Mouse (Mus musculus): ENCODE measurements at regions not wholly inside any gene's neighbourhood (a gene's known extent, or its start where the extent isn't known, plus 50 kb on each side); places are given as distances from the start of the nearest gene placed in this dataset.
"Not testable (repeated sequence)": the region's sequence is repeated elsewhere in the genome, so short reads cannot be mapped to it uniquely, and the experiment has no call there.

DNA sequence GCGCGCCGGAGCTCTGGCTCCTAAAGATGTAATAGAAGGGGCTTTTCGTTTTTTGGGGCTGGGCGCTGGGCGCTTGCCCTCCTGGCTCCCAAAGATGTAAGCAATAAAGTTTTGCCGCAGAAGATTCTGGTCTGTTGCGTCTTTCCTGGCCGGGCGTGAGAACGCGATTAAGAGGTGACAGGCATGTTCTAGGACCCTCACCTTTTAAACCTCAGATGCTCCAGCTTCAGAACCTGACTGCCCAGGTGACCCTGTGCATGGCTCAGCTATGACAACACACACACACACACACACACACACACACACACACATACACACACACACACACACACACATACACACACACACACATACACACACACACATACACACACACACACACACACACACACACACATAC is 391.3 kb downstream of the Sox9 start:
- DNase-seq (ENCODE audit: low spot score in 2 of 2): not testable (repeated sequence)

DNA sequence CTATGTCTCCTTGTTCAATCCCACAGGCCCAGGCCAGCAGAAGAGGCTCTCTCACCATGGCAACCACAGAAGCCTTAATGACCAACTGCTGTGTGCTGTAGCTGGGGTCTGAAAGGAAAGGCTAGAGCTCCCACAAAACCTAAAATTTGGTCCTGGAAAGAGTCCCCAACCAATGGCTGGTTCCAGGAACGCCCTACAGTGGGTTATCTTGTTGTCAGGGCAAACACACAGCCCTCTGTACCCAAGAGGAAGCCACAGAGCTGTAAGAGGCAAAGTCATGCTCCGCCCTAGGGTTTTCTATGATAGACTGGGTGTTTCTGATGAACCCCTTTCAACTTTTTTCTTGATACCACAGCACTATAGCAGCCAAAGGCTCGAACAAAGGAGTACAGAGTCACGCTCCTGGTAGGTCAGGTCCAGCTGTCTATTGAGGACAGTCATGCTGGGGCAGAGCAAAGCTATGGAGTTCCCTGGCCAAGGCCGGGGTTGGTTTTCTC is 392.0 kb downstream of the Sox9 start:
- no peak for DNase-seq (ENCODE audit: low spot score in 2 of 2)

DNA sequence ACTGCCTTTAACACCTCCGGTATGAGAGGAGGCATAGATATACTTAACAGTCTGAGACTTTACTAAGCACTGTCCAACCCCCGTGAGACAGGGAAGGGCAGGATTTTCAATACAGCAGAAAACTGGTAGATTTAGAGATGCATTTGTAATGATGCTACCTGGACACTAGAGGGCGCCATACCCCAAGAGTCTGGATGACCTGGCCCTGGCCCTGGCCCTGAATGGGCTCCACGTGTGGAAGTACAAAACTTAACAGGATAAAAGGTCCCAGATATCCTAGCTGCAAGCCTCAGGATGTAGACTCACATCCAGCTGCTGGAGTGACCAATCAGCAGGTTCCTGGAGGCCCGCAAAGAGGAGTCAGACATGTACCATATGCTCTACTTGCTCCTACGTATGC is 393.3 kb downstream of the Sox9 start:
- no peak for DNase-seq (ENCODE audit: low spot score in 2 of 2)

DNA sequence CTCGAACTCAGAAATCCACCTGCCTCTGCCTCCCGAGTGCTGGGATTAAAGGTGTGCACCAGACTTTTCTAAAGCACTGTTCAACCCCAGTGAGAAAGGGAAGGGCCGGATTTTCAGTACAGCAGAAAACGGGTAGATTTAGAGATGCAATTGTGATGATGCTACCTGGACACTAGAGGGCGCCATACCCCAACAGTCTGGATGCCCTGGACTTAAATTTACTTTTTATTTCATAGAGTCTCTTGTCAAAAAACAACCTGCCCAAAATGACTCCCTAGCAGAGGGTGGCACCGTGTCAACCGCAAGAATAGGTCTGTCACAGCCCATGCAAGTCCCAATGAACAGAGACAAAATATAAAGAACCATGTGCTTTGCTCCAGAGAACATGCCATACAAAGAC is 394.2 kb downstream of the Sox9 start:
- peak in 1 of 2 experiments; percentile 19 for DNase-seq (ENCODE audit: low spot score in 2 of 2)

DNA sequence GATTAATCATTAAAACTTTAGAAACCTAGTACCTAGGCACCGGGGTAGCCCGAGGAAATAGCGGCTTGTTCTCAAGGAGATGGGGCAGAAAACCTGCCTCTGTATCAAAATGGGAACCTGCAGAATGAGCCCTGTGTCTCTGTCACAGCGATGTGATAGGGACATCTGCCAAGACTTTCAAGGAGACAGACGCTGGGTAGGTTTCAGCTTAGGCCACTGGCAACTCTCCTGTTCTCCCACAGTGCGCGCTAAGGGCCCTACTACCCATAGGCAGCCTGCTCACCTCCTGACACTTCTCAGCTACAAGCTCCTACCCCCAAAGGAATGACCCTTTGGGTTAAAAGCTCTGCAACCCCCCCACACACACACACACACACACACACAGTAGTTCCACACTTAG is 396.4 kb downstream of the Sox9 start:
- no peak for DNase-seq (ENCODE audit: low spot score in 2 of 2)

DNA sequence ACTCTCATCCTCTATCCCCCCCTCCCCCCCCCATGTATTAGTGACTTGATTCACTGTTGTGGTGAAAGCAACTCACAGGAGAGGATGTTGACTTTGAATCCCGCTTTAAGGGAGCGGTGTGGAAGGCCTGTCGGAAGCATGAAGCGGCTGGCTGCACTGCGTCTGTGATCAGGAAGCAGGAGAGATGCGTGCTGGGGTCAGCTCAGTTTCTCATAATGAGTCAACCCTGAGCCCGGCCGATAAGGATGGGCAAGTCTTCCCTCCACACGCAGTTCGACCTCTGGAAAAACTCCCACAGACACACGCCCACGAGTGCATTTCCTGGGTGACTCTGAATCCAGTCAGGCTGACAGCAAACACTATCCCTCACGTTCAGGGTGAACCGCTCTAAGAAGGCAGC is 398.0 kb downstream of the Sox9 start:
- no peak for DNase-seq (ENCODE audit: low spot score in 2 of 2)

DNA sequence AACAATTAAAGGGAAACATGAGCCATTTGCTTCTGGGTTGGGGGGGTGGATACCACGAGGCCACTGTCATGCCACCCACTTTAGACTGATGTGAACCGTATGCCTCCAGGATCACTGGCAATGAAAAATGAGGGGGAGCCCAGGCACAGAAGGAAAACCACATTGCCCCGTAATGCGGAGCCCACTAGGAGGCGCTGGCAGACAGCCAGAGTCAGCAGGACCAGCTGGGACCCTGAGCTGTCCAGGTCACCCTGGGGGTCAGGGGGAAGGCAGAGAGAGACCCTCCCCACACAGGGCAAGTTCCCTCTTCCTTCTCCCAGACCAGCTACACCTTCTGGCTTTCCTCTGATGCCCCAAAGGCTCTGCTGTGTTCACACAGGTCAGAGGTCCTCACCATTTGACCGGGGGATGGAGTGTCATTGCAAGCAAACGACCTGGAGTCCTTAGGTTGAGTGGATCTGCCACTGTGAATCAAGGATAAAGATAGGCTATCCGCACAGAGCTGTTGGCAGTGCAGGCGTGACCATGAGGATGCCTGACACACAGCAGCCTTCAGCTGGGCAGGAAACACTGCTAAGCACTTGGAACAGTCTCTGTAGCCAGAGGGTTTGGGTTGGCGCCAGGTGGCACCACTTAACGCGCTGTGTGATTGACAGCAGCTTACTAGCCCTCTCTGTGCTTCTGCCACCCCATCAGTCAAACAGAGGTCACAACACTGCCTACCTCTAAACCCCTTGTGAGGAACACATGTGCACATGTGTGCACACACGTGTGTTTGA is 400.2 kb downstream of the Sox9 start:
- no peak for DNase-seq (ENCODE audit: low spot score in 2 of 2)

DNA sequence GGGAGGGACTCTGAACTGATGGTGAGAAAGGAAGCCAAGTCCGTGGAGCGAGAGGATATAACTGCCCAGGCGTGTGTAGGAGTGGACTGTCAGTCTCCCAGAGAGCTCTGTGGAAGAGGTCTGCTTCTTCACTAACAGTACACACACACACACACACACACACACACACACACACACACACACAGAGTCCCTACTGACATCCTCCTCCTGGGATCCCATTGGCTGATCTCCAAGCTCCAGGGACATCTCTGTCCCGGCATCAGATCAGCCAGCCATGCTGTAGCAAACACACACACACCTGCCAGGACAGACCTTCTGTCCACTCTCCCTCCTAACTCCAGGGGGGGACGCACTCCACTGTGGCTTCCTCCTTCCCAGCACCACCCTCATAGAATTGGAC is 401.5 kb downstream of the Sox9 start:
- DNase-seq (ENCODE audit: low spot score in 2 of 2): no peak

DNA sequence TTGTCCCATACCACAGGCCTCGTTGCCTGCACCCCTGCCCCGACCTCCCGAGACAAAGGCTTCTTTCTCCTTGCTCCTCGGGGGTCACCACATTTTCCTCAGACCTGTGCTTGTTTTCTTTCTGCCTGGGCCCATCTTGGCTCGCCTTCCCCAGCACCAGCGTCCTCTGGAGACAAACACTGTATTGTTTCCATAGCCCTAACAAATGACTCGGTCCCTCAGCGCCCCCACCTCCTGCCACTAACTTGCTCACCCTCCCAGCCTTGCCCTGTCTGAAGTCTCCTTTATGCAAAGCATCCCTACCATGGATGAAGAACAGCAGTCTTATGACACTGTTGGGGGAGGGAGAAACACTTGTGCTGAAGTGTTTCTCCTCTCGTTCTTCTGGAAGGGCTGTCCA is 402.1 kb downstream of the Sox9 start:
- DNase-seq (ENCODE audit: low spot score in 2 of 2): no peak

DNA sequence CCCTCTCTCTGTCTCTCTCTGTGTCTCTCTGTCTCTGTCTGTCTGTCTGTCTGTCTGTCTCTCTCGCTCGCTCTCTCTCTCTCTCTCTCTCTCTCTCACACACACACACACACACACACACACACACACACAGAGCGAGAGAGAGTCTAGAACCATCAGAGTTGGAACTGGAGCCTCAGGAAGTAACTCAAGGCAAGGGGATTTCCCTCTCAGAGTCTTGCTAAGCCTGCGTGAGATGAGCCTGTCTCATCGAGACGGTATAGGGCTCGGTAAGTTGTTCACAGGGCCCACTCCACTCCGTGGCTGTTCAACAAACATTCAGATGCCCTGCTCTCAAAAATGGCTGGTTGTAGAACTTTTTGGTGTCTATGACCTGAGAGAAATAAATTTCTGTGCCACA is 405.4 kb downstream of the Sox9 start:
- DNase-seq (ENCODE audit: low spot score in 2 of 2): no peak

DNA sequence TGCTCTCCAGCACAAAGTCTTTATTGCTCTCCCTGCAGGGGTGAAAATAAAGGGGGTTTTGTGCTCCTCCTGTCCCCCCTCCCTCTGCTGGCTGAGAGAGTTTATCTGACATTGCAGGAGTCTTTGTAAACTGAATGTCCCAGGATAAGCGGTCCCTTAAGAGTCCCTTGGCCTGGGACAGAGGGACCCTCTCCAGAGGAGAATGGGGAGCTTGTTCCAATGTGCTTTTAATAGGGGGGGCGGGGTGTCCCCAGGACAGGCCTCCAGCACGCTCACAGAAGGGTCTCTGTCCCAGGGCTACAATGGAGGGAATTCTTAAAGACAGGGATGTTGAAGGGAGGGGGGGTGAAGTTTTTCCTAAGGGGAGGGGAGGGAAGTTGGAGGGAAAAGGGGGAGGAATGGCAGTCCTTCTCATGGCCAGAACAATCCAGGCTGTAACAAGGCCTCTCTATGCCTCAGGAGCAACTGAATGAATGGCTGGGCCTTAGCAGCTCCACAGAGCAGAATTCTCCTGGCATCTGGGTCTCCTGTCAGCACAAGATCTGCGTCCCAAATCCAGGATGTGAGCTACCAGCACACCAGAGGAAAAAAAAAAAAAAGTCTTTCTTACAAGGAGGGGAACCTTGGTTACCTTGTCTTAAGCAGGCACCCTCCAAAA is 406.4 kb downstream of the Sox9 start:
- no peak for DNase-seq (ENCODE audit: low spot score in 2 of 2)

DNA sequence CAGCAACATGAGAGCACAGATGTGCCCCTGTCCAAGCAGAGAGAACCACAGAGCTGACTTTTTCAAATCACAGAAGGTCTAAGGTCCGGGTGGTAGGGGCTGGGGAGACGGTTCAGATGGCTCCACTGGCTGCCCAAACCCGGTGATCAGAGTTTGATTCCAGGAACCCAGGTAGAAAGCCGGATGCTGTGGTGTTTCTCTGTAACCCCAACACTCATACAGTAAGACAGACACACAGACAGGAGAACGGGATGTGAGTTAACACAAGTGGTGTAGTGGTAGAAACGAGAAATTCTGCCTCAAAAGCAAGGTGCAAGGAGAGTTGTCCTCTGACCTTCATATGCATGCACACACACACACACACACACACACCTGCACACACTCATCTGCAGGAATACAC is 408.0 kb downstream of the Sox9 start:
- DNase-seq (ENCODE audit: low spot score in 2 of 2): no peak

DNA sequence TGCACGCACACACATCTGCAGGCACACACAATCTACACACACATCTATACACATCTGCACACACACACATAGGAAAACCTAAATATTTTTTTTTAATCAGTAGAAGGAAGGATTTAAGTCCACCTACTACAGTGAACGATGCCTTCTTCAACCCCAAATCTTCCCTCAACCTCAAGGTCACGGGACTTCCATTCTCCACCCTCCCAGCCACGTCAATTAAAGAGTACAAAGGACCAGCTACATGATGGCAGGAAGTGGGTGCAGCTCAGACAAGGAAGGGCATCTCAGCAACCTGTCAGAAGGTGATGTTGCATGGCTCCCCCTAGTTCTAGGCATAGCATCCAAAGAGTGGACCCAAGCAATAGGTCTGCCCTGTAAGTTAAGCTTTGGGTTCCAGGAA is 408.5 kb downstream of the Sox9 start:
- no peak for DNase-seq (ENCODE audit: low spot score in 2 of 2)

DNA sequence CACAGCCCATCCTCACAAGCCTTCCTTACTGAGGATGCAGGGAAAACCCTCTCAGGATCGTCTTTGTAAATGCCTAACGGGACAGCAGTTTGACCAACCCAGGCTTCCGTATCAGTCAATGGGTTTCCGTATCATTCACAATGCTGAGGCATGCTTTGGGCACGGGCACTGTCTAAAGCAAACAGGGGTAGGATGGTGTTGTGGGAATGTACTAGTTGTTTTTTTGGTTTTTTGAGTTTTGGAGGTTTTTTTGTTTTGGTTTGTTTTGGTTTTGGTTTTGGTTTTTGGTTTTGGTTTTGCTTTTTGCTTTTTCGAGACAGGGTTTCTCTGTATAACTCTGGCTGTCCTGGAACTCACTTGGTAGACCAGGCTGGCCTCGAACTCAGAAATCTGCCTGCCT is 409.0 kb downstream of the Sox9 start:
- no peak for DNase-seq (ENCODE audit: low spot score in 2 of 2)

DNA sequence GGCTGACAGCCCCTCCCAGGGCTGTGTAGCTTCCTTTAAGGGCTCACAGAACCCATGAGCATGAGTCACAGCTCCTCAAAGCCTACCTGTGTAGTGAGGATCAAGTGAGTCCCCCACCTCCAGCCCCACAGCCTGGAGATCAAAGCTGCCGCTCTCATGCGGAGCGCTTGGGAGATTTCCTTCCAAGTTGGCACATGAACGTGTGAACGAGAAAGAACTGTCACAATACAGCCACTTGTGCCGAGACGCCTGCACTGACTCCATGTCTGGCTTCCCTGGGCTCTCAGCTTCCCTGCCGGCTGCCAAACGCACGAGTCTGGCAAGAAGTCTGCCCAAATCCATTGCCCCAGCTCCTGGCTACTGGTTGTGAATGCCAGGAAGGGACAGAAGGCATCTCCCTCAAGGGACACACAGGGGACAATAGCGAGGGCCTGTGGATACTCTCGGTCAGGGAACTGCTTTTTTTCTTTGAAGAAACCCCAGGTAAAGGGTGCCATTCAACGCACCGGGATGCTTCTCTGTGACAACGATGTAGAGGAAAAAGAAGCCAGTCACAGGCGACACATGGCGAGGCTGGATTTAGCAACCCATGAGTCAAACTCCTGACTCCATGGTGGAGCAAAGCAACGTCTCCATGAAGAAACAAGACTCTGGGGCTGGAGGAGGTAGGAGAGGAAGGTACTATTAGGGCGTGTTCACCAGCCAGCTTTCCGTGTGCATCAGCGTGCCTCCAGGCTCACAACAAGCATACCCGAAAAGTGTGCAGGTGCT is 410.2 kb downstream of the Sox9 start:
- no peak for DNase-seq (ENCODE audit: low spot score in 2 of 2)

DNA sequence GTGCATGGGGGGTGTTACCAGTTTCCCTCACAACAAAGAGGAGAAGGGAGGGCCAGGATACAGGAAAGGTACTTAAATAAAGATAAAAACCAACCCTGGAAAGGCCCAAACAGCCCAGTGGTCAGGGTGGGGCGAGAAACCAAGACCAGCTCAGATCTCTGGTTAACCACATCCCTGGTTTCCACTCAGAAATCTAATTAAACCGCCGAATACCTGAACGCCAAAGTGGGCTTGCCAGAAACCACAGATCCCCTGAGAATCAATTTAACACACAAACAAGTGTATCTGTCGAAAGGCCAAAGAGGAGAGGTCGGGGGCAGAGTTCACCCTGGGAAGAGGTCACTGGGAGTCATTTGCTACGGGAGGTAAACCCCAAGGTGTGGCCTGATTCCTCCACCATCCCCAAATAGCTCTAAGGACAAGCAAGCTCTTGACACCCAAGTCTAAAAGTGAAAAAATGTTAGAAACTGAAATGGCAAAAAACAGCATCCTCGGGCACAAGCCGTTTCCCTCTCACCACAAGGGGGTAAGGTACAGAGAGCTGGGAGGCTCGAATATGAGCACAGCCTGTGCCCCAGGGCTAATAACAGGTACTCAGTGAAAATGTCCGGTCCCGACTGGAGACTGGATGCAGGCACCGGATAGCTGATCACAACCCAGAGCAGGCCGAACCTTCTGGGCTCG is 412.3 kb downstream of the Sox9 start:
- DNase-seq (ENCODE audit: low spot score in 2 of 2): no peak

Measured in adrenal gland, postnatal 4 days (tissue).